Mouse (Mus musculus) midbrain, embryonic 12.5 days (tissue): Measurements from ENCODE around the gene Ucn2. TPM values are rescaled to one million over a fixed set of nuclear protein-coding genes. Genes with fewer than 3 reads are reported as not detected.
A peak's percentile ranks its signal among the peaks of the same experiment; 100 is the strongest.

Experiments
- ATAC-seq: fragments of 200-750 bp; cut with Nextera tagmentation; 2 replicates; pipeline ENCODE4 v1.8.0; 2017; ENCODE audit warnings: low read depth, moderate TSS enrichment, moderate library complexity; ENCODE audit not compliant: low FRiP score
- H3K27ac ChIP-seq: fragments of 300-500 bp; sonication (generic); replicated peaks from 2 replicates; pipeline ENCODE4 v1.5.1; 2016; ENCODE audit warnings: mild to moderate bottlenecking
- H3K27me3 ChIP-seq: fragments of 300-500 bp; sonication (generic); 2 replicates; pipeline ENCODE4 v1.6.1; 2016; ENCODE audit warnings: mild to moderate bottlenecking
- H3K36me3 ChIP-seq: fragments of 300-500 bp; sonication (generic); 2 replicates; pipeline ENCODE4 v1.6.1; 2016
- H3K4me1 ChIP-seq: fragments of 300-500 bp; sonication (generic); 2 replicates; pipeline ENCODE4 v1.6.1; 2016
- H3K4me2 ChIP-seq: fragments of 300-500 bp; sonication (generic); replicated peaks from 2 replicates; pipeline ENCODE4 v1.6.1; 2016; ENCODE audit warnings: mild to moderate bottlenecking, moderate library complexity
- H3K4me3 ChIP-seq: fragments of 300-500 bp; sonication (generic); 2 replicates; pipeline ENCODE4 v1.5.1; 2016; ENCODE audit warnings: mild to moderate bottlenecking
- H3K9ac ChIP-seq: fragments of 300-500 bp; sonication (generic); replicated peaks from 2 replicates; pipeline ENCODE4 v1.6.1; 2016; ENCODE audit warnings: mild to moderate bottlenecking, moderate library complexity
- H3K9me3 ChIP-seq: fragments of 300-500 bp; sonication (generic); 2 replicates; pipeline ENCODE4 v1.6.1; 2016; ENCODE audit warnings: mild to moderate bottlenecking
- WGBS: fragments of 180-500 bp; shearing (Covaris S2); methylation state at CpG from one replicate; pipeline ENCODE4 v1.1.7; 2016; 5-methylcytosine and 5-hydroxymethylcytosine counted together
- polyA plus RNA-seq: library from polyadenylated mRNA; unstranded; fragments of >200 nt; fragmentation: Nextera tagmentation; extraction: Ambion mirVana; gene quantifications from 2 replicates; pipeline ENCODE4 v1.2.1, GENCODE M21; 2016

Ucn2 gene
- polyA plus RNA-seq, 1 experiment from 2014 or later = not detected

GRCm38 (mm10) chr9:108996411-108996810, 10.6 kb downstream of the Ucn2 start:
- no peak overlapping the region for H3K27ac ChIP-seq
- H3K9me3 ChIP-seq = no peaks in the 10 kb centered on the region
- H3K4me2 ChIP-seq = no peak overlapping the region
- no peaks in the 10 kb centered on the region; the same call in 1 of the 2 replicates for H3K36me3 ChIP-seq
- peaks cover 14% of the 10 kb centered on the region; the same call in 1 of the 2 replicates for H3K4me1 ChIP-seq
- no peak for ATAC-seq
- H3K9ac ChIP-seq = no peak overlapping the region
- 82% methylated on average over 9 of the region's 9 CpGs for WGBS
- H3K4me3 ChIP-seq = no peak overlapping the region
- no peaks in the 10 kb centered on the region for H3K27me3 ChIP-seq

GRCm38 (mm10) chr9:108998287-108999166, 12.7 kb downstream of the Ucn2 start:
- no peak for ATAC-seq

DNA sequence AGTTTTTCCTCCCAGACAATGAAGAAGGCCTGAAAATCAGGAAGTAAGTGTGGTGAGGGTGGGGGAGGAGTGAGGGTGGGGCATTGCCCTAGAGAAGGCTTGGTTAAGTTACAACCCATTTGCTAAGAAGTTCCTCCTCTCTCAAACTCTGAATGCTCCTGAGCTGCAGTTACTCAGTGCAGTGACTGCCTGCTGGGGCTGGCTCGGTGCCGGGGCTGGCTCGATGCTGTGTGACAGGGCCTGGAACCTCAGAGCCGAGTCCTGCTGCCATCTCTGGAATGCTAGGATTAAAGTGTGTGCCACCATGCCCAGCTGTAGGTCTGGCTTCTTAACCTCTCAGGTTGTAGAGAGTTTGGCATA, 13.3 kb downstream of the Ucn2 start:
- 78% methylated on average over 4 of the region's 4 CpGs for WGBS
- Histone ChIP-seq H3K27ac (no peak overlapping the region), H3K4me2 (no peak overlapping the region), H3K9ac (no peak overlapping the region), H3K27me3 (no peaks in the 10 kb centered on the region), H3K4me1 (peaks cover 7% of the 10 kb centered on the region; the same call in 1 of the 2 replicates), H3K36me3 (no peaks in the 10 kb centered on the region; the same call in 1 of the 2 replicates), H3K4me3 (no peak overlapping the region), H3K9me3 (no peaks in the 10 kb centered on the region)
- ATAC-seq = no peak

More at GRCm38 (mm10) chr9:108998287-108999166, 12.7 kb downstream of the Ucn2 start:
- Histone ChIP-seq H3K4me1 (peaks cover 7% of the 10 kb centered on the region; the same call in 1 of the 2 replicates), H3K27me3 (no peaks in the 10 kb centered on the region), H3K27ac (no peak overlapping the region), H3K36me3 (no peaks in the 10 kb centered on the region; the same call in 1 of the 2 replicates), H3K9ac (no peak overlapping the region), H3K9me3 (no peaks in the 10 kb centered on the region), H3K4me3 (no peak overlapping the region), H3K4me2 (no peak overlapping the region)
- 83% methylated on average over 19 of the region's 19 CpGs for WGBS

DNA sequence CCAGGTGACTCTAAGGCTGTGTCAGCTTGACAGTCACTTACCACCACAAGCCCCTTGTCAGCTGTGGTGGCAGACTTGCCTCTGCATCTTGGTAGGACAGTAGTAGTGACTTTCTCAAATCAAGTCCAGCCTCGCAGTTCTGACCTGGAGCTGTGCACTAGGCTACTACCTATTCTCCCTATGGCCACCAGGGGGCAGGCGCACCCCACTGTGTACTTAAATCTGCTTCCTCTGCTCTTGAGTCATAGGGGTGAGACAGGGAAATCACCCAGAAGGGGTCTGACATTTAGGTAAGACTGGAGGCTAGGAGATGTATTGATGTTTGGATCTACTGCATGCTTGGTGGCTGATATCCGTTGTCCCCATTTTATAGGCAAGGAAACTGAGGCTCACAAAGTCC, 14.9 kb downstream of the Ucn2 start:
- whole genome bisulfite sequencing = 14% methylated on average over 3 of the region's 3 CpGs

DNA sequence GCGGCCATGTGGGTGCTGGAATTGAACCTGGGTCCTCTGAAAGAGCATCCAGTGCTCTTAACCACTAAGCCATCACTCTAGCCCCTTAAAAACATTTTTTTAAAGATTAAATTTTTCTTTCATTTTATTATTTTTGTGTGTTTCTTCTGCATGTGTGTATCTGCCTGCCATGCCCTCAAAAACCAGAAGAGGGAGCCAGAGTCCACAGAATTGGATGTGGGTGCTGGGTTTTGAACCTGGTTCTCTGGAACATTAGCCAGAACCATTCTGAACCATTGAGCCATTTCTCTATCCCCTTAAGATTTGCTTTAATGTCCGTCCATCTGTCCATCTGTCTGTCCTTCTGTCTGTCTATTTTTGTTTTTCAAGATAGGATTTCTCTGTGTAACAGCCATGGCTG, 17.4 kb downstream of the Ucn2 start:
- no peak for ATAC-seq
- no peak overlapping the region for H3K27ac ChIP-seq
- H3K36me3 ChIP-seq = no peaks in the 10 kb centered on the region
- H3K4me2 ChIP-seq = no peak overlapping the region
- 47% methylated on average over 2 of the region's 2 CpGs for WGBS
- no peaks in the 10 kb centered on the region for H3K27me3 ChIP-seq
- H3K9ac ChIP-seq = no peak overlapping the region
- no peaks in the 10 kb centered on the region for H3K9me3 ChIP-seq
- no peak overlapping the region for H3K4me3 ChIP-seq
- H3K4me1 ChIP-seq = no peaks in the 10 kb centered on the region; the same call in 1 of the 2 replicates

More for the DNA sequence above, 14.9 kb downstream of the Ucn2 start:
- Histone ChIP-seq H3K9me3 (no peaks in the 10 kb centered on the region), H3K36me3 (no peaks in the 10 kb centered on the region), H3K4me2 (no peak overlapping the region), H3K4me1 (peaks cover 2% of the 10 kb centered on the region; the same call in 1 of the 2 replicates), H3K27me3 (no peaks in the 10 kb centered on the region), H3K27ac (no peak overlapping the region), H3K9ac (no peak overlapping the region), H3K4me3 (no peak overlapping the region)
- ATAC-seq = peak; percentile 38; the same call in 1 of the 2 replicates

DNA sequence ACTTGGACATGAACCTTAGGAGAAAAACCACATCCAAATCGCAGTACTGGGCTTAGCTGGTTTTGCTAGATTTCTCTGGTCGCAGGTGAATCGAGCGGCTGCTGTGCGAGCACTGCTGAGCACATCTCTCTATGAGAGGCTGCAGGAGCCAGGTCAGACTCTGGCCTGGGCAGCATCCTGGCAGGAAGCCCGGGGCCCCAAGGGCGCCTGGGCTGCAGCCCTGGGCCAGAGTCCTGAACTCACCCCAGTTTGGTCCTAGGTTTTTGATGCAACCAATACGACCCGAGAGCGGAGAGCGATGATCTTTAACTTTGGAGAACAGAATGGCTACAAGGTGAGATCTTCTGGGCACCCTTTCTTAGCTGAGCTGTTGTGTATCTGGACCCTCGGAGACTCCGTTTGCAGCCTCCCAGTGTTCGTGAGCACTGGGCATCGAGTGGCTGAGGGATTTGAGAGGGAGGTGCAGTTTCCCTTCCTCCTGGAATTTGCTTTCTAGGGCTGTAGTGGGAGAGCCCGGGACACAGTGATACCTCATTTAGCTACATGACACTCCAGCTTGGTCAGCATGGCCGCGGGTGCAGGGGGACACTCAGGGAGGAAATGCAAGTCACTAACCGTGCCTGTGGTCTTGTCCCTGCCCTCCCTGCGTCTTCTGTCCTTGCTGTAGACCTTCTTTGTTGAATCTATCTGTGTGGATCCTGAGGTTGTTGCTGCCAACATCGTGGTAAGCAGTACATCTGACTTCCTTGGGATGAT, 21.4 kb downstream of the Ucn2 start:
- no peak overlapping the region for H3K4me2 ChIP-seq
- 0 out of 2 replicates have a peak, but pooled peaks cover 13% of the 10 kb centered on the region for H3K36me3 ChIP-seq
- no peaks in the 10 kb centered on the region; the same call in 1 of the 2 replicates for H3K4me1 ChIP-seq
- H3K27me3 ChIP-seq = no peaks in the 10 kb centered on the region
- 87% methylated on average over 21 of the region's 21 CpGs for WGBS
- no peak overlapping the region for H3K27ac ChIP-seq
- H3K9ac ChIP-seq = no peak overlapping the region
- H3K4me3 ChIP-seq = no peak overlapping the region
- ATAC-seq = no peak
- no peaks in the 10 kb centered on the region for H3K9me3 ChIP-seq

DNA sequence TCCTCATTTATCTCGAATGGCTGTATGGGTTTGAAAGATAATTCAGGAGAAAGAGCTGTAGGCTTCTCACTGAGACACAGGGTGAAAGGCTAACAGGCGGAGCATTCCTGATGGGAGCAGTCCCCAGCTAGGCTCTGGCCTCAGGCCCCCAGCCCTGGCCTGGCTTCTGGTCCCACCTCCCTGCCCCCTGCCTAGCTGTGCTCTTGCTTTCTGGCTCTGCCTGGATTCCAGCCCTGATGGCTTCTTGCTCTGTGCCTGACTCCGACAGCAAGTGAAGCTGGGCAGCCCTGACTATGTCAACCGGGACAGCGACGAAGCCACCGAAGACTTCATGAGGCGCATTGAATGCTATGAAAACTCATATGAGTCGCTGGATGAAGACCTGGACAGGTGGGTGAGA, 22.3 kb downstream of the Ucn2 start:
- no peak overlapping the region for H3K4me2 ChIP-seq
- H3K4me3 ChIP-seq = no peak overlapping the region
- H3K9ac ChIP-seq = no peak overlapping the region
- 0 out of 2 replicates have a peak, but pooled peaks cover 13% of the 10 kb centered on the region for H3K36me3 ChIP-seq
- H3K27me3 ChIP-seq = no peaks in the 10 kb centered on the region
- H3K4me1 ChIP-seq = no peaks in the 10 kb centered on the region; the same call in 1 of the 2 replicates
- no peaks in the 10 kb centered on the region for H3K9me3 ChIP-seq
- no peak for ATAC-seq
- H3K27ac ChIP-seq = no peak overlapping the region
- WGBS = 78% methylated on average over 9 of the region's 9 CpGs

GRCm38 (mm10) chr9:109008994-109009635, 23.3 kb downstream of the Ucn2 start:
- 70% methylated on average over 10 of the region's 10 CpGs for WGBS
- Histone ChIP-seq H3K4me1 (no peaks in the 10 kb centered on the region; the same call in 1 of the 2 replicates), H3K4me3 (no peak overlapping the region), H3K9me3 (no peaks in the 10 kb centered on the region), H3K36me3 (0 out of 2 replicates have a peak, but pooled peaks cover 13% of the 10 kb centered on the region), H3K27ac (no peak overlapping the region), H3K27me3 (no peaks in the 10 kb centered on the region), H3K9ac (no peak overlapping the region), H3K4me2 (no peak overlapping the region)
- no peak for ATAC-seq

GRCm38 (mm10) chr9:109009636-109010315, 24.0 kb downstream of the Ucn2 start:
- no peak overlapping the region for H3K27ac ChIP-seq
- no peak for ATAC-seq
- WGBS = 65% methylated on average over 17 of the region's 17 CpGs
- no peak overlapping the region for H3K4me2 ChIP-seq
- 0 out of 2 replicates have a peak, but pooled peaks cover 13% of the 10 kb centered on the region for H3K36me3 ChIP-seq
- H3K9ac ChIP-seq = no peak overlapping the region
- no peaks in the 10 kb centered on the region for H3K9me3 ChIP-seq
- no peaks in the 10 kb centered on the region; the same call in 1 of the 2 replicates for H3K4me1 ChIP-seq
- H3K4me3 ChIP-seq = no peak overlapping the region
- H3K27me3 ChIP-seq = no peaks in the 10 kb centered on the region

DNA sequence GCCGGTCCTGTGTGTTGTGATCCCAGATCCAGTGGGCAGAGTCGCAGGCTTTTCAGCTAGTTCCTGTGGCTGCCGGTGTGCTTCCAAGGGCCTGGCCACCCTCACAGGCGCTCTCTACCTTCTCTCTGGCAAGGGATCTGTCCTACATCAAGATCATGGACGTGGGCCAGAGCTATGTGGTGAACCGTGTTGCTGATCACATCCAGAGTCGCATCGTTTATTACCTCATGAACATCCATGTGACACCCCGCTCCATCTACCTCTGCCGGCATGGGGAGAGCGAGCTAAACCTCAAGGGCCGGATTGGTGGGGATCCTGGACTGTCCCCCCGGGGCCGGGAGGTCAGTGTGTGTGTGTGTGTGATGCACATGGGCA, 24.5 kb downstream of the Ucn2 start:
- ATAC-seq = no peak
- Histone ChIP-seq H3K27ac (no peak overlapping the region), H3K36me3 (0 out of 2 replicates have a peak, but pooled peaks cover 13% of the 10 kb centered on the region), H3K4me1 (no peaks in the 10 kb centered on the region; the same call in 1 of the 2 replicates), H3K27me3 (no peaks in the 10 kb centered on the region), H3K9ac (no peak overlapping the region), H3K9me3 (no peaks in the 10 kb centered on the region), H3K4me2 (no peak overlapping the region), H3K4me3 (no peak overlapping the region)
- WGBS = 90% methylated on average over 14 of the region's 14 CpGs

DNA sequence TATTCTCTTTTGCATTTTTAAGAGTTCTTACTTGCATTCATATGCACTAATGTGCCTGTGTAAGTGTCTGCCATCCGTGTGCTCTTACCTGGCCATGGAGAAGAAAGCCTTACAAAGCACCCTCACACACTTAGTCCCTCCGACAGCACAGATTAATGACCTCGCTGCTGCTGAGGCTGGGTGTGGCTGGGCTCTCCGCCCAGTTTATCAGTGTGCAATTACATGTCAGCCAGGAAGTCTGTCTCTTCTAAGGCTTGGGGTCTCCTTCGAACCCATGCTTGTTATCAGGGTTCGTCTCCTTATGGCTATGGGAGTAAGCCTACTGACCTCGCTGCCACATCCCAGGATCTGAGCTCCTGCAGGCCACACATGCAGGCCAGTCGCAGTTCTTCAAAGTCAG, 29.6 kb downstream of the Ucn2 start:
- Histone ChIP-seq H3K4me1 (no peaks in the 10 kb centered on the region), H3K9me3 (no peaks in the 10 kb centered on the region), H3K9ac (no peak overlapping the region), H3K4me3 (no peak overlapping the region), H3K36me3 (0 out of 2 replicates have a peak, but pooled peaks cover 9% of the 10 kb centered on the region), H3K27me3 (no peaks in the 10 kb centered on the region), H3K4me2 (no peak overlapping the region), H3K27ac (no peak overlapping the region)
- no peak for ATAC-seq
- WGBS = 85% methylated on average over 8 of the region's 8 CpGs
